Mouse (Mus musculus): ENCODE measurements around the gene Coil. TPM values are rescaled to one million over a fixed set of nuclear protein-coding genes. Genes with fewer than 3 reads are reported as not detected.

Gene Coil
- polyA plus RNA-seq, 1 experiment: 6.8 TPM

DNA sequence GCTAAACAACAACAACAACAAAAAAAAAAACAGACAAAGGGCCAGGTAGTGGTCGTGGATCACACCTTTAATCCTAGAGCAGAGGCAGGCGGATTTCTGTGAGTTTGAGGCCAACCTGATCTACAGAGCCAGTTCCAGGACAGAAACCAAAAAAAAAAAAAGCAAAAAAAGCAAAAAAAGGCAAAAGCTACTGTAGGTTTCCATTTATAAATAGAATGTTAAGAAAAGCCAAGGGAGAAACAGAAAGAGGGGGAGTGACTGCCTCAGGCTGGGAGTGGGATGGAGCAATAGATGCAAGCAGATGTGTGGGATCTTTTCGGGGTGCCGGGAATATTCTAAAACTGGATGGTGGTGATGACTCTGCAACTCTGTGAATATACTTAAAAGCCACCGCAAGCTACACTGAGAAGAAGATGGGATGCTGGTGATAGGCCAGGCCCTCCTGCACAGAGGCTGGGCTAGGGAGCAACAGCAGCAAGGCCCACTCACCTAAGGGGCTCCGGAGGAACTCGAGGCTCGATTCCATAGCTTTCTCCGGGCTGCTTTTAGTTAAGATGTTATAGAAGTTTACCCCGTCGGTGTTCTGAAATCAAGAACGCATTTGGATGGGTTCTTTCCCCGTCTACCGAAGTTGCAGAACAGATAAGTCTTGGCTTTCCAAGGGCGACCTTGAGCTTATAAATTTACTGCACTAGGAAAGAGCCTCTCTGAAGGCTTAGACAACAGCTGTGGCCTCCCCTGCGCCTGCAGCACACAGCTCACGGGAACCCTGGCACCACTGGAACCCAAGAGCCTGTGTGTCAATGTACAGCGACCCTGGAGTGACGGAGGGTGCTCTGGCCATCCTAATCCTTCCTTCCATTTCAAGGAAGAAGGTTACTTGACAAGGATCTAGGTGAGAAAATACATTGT, 35.7 kb upstream of the Coil start:
- peaks cover 36% of the 10 kb centered on the region for H3K36me3 ChIP-seq (ENCODE audit: control insufficient read depth, insufficient read depth)
- H3K79me2 ChIP-seq (ENCODE audit: control insufficient read depth, insufficient read depth): no peaks in the 10 kb centered on the region
- H3K27me3 ChIP-seq (ENCODE audit: control insufficient read depth, insufficient read depth, insufficient read length): no peaks in the 10 kb centered on the region
- no peak overlapping the region for H3K4me3 ChIP-seq (ENCODE audit: insufficient read depth, poor library complexity, severe bottlenecking)
- H3K79me3 ChIP-seq (ENCODE audit: low read depth): no peaks in the 10 kb centered on the region
- no peak for TF ChIP-seq USF1 (IDR thresholded peaks at IDR 0.05; ENCODE audit: low read depth)
- TF ChIP-seq CTCF (IDR thresholded peaks at IDR 0.05; ENCODE audit: control insufficient read depth, insufficient read depth, insufficient read length): no peak
- TF ChIP-seq CEBPB (IDR thresholded peaks at IDR 0.05; ENCODE audit: low read depth): no peak
- no peak overlapping the region for H3ac ChIP-seq (ENCODE audit: control insufficient read depth, insufficient read length, low read depth)

DNA sequence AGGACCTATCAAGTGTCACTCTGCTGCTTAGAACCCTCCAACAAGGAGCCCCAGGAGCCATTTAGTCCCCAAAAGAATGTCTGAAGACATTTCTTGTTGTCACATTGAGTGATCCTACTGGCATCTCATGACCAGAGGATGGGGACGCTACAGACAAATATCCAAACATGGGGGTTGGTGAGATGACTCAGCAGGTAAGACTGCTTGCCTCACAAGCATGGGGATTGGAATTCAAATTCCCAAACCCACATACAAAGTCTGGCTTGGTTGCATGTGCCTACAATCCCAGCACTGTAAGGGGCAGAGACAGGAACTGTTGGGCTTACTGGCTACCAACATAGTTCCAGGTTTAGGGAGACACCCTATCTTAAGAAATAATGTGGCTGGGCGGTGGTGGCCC, 32.2 kb upstream of the Coil start:
- Histone ChIP-seq H3K79me3 (ENCODE audit: low read depth) (no peaks in the 10 kb centered on the region), H3K4me3 (ENCODE audit: insufficient read depth, poor library complexity, severe bottlenecking) (no peak overlapping the region), H3K36me3 (ENCODE audit: control insufficient read depth, insufficient read depth) (peaks cover 33% of the 10 kb centered on the region), H3K27me3 (ENCODE audit: control insufficient read depth, insufficient read depth, insufficient read length) (no peaks in the 10 kb centered on the region), H3K79me2 (ENCODE audit: control insufficient read depth, insufficient read depth) (no peaks in the 10 kb centered on the region), H3ac (ENCODE audit: control insufficient read depth, insufficient read length, low read depth) (no peak overlapping the region)
- TF ChIP-seq FOSL1 (IDR thresholded peaks at IDR 0.05; ENCODE audit: insufficient read depth, low read length, poor library complexity, severe bottlenecking) (peak; percentile 4), CTCF (IDR thresholded peaks at IDR 0.05; ENCODE audit: control insufficient read depth, insufficient read depth, insufficient read length) (no peak), MYOG (IDR thresholded peaks at IDR 0.05; ENCODE audit: control insufficient read depth, extremely low read depth, insufficient read length) (no peak), CEBPB (IDR thresholded peaks at IDR 0.05; ENCODE audit: low read depth) (no peak), MYOD1 (IDR thresholded peaks at IDR 0.05; ENCODE audit: control insufficient read depth, insufficient read length, low read depth) (no peak), USF1 (IDR thresholded peaks at IDR 0.05; ENCODE audit: low read depth) (no peak), MAX (IDR thresholded peaks at IDR 0.05) (peak; percentile 23)

DNA sequence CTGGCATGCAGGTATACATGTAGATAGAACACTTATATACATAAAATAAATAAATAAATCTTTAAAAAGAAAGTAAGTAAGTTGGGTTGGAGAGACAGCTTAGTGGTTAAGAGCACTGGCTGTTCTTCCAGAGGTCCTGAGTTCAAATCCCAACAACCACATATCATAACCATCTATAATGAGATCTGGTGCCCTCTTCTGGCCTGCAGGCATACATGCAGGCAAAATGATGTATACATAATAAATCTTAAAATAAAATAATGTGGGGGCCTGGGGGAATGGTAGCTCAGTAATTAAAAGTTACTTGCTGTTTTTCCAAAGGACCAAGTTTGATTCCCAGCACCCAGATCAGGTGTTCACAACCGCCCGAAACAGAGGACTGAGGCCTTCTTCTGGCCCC, 31.3 kb upstream of the Coil start:
- Histone ChIP-seq H3K4me3 (ENCODE audit: insufficient read depth, poor library complexity, severe bottlenecking) (no peak overlapping the region), H3K36me3 (ENCODE audit: control insufficient read depth, insufficient read depth) (peaks cover 36% of the 10 kb centered on the region), H3K79me2 (ENCODE audit: control insufficient read depth, insufficient read depth) (no peaks in the 10 kb centered on the region)

DNA sequence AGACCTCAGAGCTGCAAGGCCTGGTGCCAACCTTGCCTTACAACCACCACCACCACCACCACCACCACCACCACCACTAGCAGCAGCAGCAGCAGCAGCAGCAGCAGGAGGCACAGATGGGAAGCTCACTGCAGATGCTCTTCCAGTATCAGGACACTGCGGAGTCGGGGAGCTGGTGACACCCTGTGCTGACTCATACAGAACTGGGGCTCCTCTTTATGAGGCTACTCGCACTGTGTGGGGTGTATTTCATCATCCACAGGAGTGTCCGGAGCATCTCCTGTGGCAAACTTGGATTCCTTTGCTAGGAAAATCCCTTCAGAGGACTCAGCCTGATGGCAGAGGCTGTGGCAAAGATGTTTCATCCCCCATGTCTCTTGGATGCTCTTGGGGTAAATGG, 30.4 kb upstream of the Coil start:
- no peak for TF ChIP-seq MYOG (IDR thresholded peaks at IDR 0.05; ENCODE audit: control insufficient read depth, extremely low read depth, insufficient read length)
- TF ChIP-seq CEBPB (IDR thresholded peaks at IDR 0.05; ENCODE audit: low read depth): peak; percentile 36
- Histone ChIP-seq H3K27me3 (ENCODE audit: control insufficient read depth, insufficient read depth, insufficient read length) (no peaks in the 10 kb centered on the region), H3K36me3 (ENCODE audit: control insufficient read depth, insufficient read depth) (peaks cover 39% of the 10 kb centered on the region), H3K79me2 (ENCODE audit: control insufficient read depth, insufficient read depth) (no peaks in the 10 kb centered on the region), H3ac (ENCODE audit: control insufficient read depth, insufficient read length, low read depth) (no peak overlapping the region), H3K79me3 (ENCODE audit: low read depth) (no peaks in the 10 kb centered on the region), H3K4me3 (ENCODE audit: insufficient read depth, poor library complexity, severe bottlenecking) (no peak overlapping the region)

More for the DNA sequence above, 31.3 kb upstream of the Coil start:
- no peak for TF ChIP-seq MYOD1 (IDR thresholded peaks at IDR 0.05; ENCODE audit: control insufficient read depth, insufficient read length, low read depth)
- TF ChIP-seq USF1 (IDR thresholded peaks at IDR 0.05; ENCODE audit: low read depth): no peak
- TF ChIP-seq CTCF (IDR thresholded peaks at IDR 0.05; ENCODE audit: control insufficient read depth, insufficient read depth, insufficient read length): no peak
- no peak for TF ChIP-seq CEBPB (IDR thresholded peaks at IDR 0.05; ENCODE audit: low read depth)
- no peak for TF ChIP-seq MYOG (IDR thresholded peaks at IDR 0.05; ENCODE audit: control insufficient read depth, extremely low read depth, insufficient read length)
- no peak for TF ChIP-seq MAX (IDR thresholded peaks at IDR 0.05)
- TF ChIP-seq FOSL1 (IDR thresholded peaks at IDR 0.05; ENCODE audit: insufficient read depth, low read length, poor library complexity, severe bottlenecking): no peak
- Histone ChIP-seq H3K27me3 (ENCODE audit: control insufficient read depth, insufficient read depth, insufficient read length) (no peaks in the 10 kb centered on the region), H3K79me3 (ENCODE audit: low read depth) (no peaks in the 10 kb centered on the region), H3ac (ENCODE audit: control insufficient read depth, insufficient read length, low read depth) (no peak overlapping the region)

DNA sequence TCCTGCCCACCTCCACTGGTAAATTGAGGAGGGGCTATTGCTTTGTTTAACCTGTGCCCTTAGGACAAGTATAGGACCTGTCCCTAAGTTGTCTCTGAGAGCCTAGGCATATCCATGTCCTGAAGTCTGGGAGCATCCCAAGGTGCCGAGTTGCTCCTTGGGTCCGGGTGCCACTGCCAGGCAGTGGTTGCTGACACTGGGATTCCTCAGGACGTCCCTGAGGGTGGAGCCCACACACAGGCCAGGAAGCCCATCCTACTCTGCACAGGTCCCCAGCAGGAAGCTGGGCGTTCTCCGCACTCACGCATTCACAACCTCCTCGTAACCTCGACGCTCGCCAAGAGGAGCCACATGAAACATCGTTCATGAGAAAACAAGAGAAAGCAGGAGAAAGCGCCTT, 28.6 kb upstream of the Coil start:
- no peaks in the 10 kb centered on the region for H3K27me3 ChIP-seq (ENCODE audit: control insufficient read depth, insufficient read depth, insufficient read length)
- peaks cover 44% of the 10 kb centered on the region for H3K36me3 ChIP-seq (ENCODE audit: control insufficient read depth, insufficient read depth)
- H3K79me2 ChIP-seq (ENCODE audit: control insufficient read depth, insufficient read depth): no peaks in the 10 kb centered on the region
- H3ac ChIP-seq (ENCODE audit: control insufficient read depth, insufficient read length, low read depth): no peak overlapping the region
- no peak for TF ChIP-seq MAX (IDR thresholded peaks at IDR 0.05)
- no peak for TF ChIP-seq CTCF (IDR thresholded peaks at IDR 0.05; ENCODE audit: control insufficient read depth, insufficient read depth, insufficient read length)
- no peak for TF ChIP-seq USF1 (IDR thresholded peaks at IDR 0.05; ENCODE audit: low read depth)
- TF ChIP-seq MYOD1 (IDR thresholded peaks at IDR 0.05; ENCODE audit: control insufficient read depth, insufficient read length, low read depth): no peak
- no peak for TF ChIP-seq CEBPB (IDR thresholded peaks at IDR 0.05; ENCODE audit: low read depth)
- no peak for TF ChIP-seq MYOG (IDR thresholded peaks at IDR 0.05; ENCODE audit: control insufficient read depth, extremely low read depth, insufficient read length)
- no peak for TF ChIP-seq FOSL1 (IDR thresholded peaks at IDR 0.05; ENCODE audit: insufficient read depth, low read length, poor library complexity, severe bottlenecking)
- no peak overlapping the region for H3K4me3 ChIP-seq (ENCODE audit: insufficient read depth, poor library complexity, severe bottlenecking)
- H3K79me3 ChIP-seq (ENCODE audit: low read depth): no peaks in the 10 kb centered on the region
